Mouse (Mus musculus) layer of hippocampus, postnatal 14 days (tissue): ENCODE data around the gene Pax8. TPM values are rescaled to one million over a fixed set of nuclear protein-coding genes. Genes with fewer than 3 reads are reported as not detected.

Source experiments
- total RNA-seq, 2 experiments: library from RNA; stranded (reverse); gene quantifications; 2 replicates each; pipeline ENCODE4 v1.2.3; 2021

Gene Pax8
- total RNA-seq, 2 experiments from 2014 or later = not detected

Other genes with a start within 250 kb of the Pax8 start
- gene Il1f5, start 198.6 kb downstream of the Pax8 start, total RNA-seq = not detected
- gene Il1f10, start 184.4 kb downstream of the Pax8 start, total RNA-seq = not detected
- not detected for gene Il1rn, start 138.7 kb downstream of the Pax8 start, total RNA-seq
- gene Psd4, start 108.0 kb downstream of the Pax8 start, total RNA-seq = 1 to 10 TPM; 1.2 to 1.8 TPM